Mouse (Mus musculus) liver, embryonic 12.5 days (tissue): ENCODE results near the gene Gan. TPM values are rescaled to one million over a fixed set of nuclear protein-coding genes. Genes with fewer than 3 reads are reported as not detected.

Source experiments
- polyA plus RNA-seq: library from polyadenylated mRNA; unstranded; fragments of >200 nt; fragmentation: Nextera tagmentation; extraction: Ambion mirVana; gene quantifications from 2 replicates; pipeline ENCODE4 v1.2.1, GENCODE M21; 2016

The Gan gene
- polyA plus RNA-seq, 1 experiment from 2014 or later: 1.9 TPM

Other genes starting within 250 kb of the Gan start
- 83.5 and 87.1 TPM in 2 replicates for gene Cmc2, start 236.7 kb upstream of the Gan start, polyA plus RNA-seq
- 37.3 and 41.1 TPM in 2 replicates for gene Cenpn, start 236.4 kb upstream of the Gan start, polyA plus RNA-seq
- gene Atmin, start 214.7 kb upstream of the Gan start, polyA plus RNA-seq: 7.6 and 8.2 TPM in 2 replicates
- gene 1700030J22Rik, start 179.2 kb upstream of the Gan start, polyA plus RNA-seq: 0.66 and 0.92 TPM in 2 replicates
- gene Gcsh, start 164.6 kb upstream of the Gan start, polyA plus RNA-seq: 86.0 and 93.4 TPM in 2 replicates
- gene Pkd1l2, start 75.7 kb upstream of the Gan start, polyA plus RNA-seq: 0.01 and 0.02 TPM in 2 replicates
- 10.3 and 10.8 TPM in 2 replicates for gene Bco1, start 62.3 kb upstream of the Gan start, polyA plus RNA-seq
- 18.7 and 21.6 TPM in 2 replicates for gene Cmip, start 98.9 kb downstream of the Gan start, polyA plus RNA-seq